Mouse (Mus musculus): ENCODE results near the gene Rps11. TPM values are rescaled to one million over a fixed set of nuclear protein-coding genes. Genes with fewer than 3 reads are reported as not detected.
"Not testable (repeated sequence)": the region's sequence is repeated elsewhere in the genome, so short reads cannot be mapped to it uniquely, and the experiment has no call there.

Gene Rps11
- polyA plus RNA-seq, 1 experiment = 221 TPM

DNA sequence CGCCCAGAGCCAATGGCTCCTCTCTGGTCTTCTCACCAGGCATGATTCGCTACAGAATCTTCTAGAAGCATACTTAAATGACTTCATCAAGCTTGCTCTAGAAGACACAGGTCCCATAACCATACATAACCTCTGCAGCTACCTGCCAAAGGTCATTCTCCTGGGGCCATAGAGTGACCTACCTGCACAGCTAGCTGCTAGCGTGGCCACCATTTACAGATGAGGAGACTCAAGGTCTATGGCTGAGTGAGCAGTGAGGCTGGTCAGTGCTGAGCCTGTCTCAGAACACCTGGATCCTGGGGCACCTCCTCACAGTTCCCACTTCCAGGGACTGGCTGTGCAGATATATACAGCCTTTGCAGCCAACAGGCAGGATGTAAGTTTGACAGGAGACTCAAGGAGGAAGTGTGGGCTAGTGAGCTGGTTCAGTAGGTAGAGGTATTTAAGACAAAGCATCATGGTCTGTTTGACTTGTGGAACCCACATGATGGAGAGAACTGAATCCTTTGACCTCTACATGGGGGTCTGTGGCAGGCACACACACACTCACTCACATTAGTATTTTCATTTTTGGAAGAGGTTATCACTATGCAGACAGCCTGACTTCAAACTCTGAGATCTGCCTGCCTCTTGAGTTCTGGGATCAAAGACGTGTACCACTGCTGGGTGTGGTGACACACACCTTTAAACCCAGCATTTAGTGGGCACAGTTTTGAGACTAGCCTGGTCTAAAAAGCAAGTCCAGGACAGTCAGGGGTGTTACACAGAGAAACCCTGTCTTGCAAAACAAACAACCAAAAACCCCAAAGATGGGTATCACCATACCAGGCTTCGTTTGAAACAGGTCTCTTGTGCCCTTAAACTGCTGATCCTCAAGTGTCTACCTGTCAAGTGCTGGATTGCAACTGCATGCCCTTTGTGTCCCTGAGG lies 4.2 kb downstream of the Rps11 start:
- TF ChIP-seq CTCF (IDR thresholded peaks at IDR 0.05; ENCODE audit: insufficient read depth, low read length) = no peak
- no peak for TF ChIP-seq POLR2A (IDR thresholded peaks at IDR 0.05; ENCODE audit: borderline replicate concordance, extremely low read depth, low read depth, low read length)
- no peak for DNase-seq
- no peak overlapping the region for H3K4me3 ChIP-seq (replicated peaks; ENCODE audit: extremely low read depth, low read depth, low read length)
- H3K4me1 ChIP-seq (ENCODE audit: control insufficient read depth, insufficient read depth, low read length) = peaks cover 8% of the 10 kb centered on the region; the same call in 1 of the 2 replicates
- WGBS = 75% methylated on average over 5 of the region's 5 CpGs

DNA sequence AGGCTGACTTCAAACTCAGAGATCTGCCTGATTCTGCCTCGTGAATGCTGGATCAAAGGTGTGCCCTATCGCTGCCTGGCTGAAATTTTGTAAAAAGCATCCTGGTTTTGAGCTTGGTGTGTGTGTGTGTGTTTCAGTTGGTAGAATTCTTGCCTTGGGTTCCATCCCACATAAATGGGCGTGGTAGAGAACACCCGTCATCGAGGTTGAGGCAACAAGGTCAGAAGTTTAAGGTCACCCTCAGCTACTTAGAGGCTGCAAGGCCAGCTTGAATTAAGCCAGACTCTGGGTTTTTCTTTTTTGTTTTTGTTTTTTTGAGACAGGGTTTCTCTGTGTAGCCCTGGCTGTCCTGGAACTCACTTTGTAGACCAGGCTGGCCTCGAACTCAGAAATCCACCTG lies 5.9 kb downstream of the Rps11 start:
- no peak overlapping the region for H3K4me3 ChIP-seq (replicated peaks; ENCODE audit: extremely low read depth, low read depth, low read length)
- 77% methylated on average over 6 of the region's 6 CpGs for WGBS
- no peak for TF ChIP-seq POLR2A (IDR thresholded peaks at IDR 0.05; ENCODE audit: borderline replicate concordance, extremely low read depth, low read depth, low read length)
- TF ChIP-seq CTCF (IDR thresholded peaks at IDR 0.05; ENCODE audit: insufficient read depth, low read length) = no peak

DNA sequence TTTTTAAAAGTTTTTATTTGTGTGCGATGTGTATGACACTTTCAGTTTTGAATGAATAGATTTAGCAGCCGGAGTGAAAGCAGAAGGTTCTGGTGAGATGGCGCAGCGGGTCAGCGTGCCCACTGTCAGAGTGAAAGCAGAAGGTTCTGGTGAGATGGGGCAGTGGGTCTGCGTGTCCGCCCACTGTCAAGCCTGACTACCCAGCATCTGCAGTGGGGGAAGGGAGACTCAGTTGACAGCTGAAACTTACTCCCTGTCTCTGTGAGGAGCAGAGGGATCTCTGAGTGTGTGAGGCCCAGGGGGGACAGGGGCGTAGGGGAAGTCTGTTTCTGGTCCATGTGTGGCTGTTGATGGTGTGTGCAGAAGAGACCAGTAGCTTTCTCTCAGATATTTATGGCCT lies 6.7 kb downstream of the Rps11 start:
- H3K4me3 ChIP-seq (replicated peaks; ENCODE audit: extremely low read depth, low read depth, low read length) = no peak overlapping the region
- 77% methylated on average over 8 of the region's 8 CpGs for WGBS
- DNase-seq = no peak
- no peak for TF ChIP-seq POLR2A (IDR thresholded peaks at IDR 0.05; ENCODE audit: borderline replicate concordance, extremely low read depth, low read depth, low read length)
- no peak for TF ChIP-seq CTCF (IDR thresholded peaks at IDR 0.05; ENCODE audit: insufficient read depth, low read length)
- peaks cover 6% of the 10 kb centered on the region; the same call in 1 of the 2 replicates for H3K4me1 ChIP-seq (ENCODE audit: control insufficient read depth, insufficient read depth, low read length)

More for the DNA sequence above, 5.9 kb downstream of the Rps11 start:
- H3K4me1 ChIP-seq (ENCODE audit: control insufficient read depth, insufficient read depth, low read length) = peaks cover 6% of the 10 kb centered on the region; the same call in 1 of the 2 replicates
- DNase-seq = no peak

DNA sequence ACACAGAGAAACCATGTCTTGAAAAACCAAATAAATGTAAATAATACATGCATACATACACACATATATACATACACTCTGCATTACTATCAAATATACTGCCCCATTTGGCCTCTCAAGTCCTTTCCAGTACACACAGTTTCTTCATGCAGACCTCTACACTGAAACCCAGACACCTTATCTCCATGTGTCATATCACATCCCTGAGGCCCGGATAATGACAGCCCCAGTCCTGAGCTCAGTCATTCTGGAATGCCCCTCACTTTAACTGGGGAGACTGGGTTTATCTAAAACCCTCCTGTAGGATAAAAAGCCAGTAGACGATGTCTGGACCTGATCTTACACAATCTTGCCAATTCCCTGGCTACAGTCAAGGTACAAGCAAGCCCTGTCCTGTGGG lies 10.8 kb downstream of the Rps11 start:
- no peak for DNase-seq
- Histone ChIP-seq H3K4me3 (replicated peaks; ENCODE audit: extremely low read depth, low read depth, low read length) (no peak overlapping the region), H3K4me1 (ENCODE audit: control insufficient read depth, insufficient read depth, low read length) (no peaks in the 10 kb centered on the region)
- WGBS = 80% methylated on average over 2 of the region's 2 CpGs
- no peak for TF ChIP-seq CTCF (IDR thresholded peaks at IDR 0.05; ENCODE audit: insufficient read depth, low read length)
- TF ChIP-seq POLR2A (IDR thresholded peaks at IDR 0.05; ENCODE audit: borderline replicate concordance, extremely low read depth, low read depth, low read length) = no peak

DNA sequence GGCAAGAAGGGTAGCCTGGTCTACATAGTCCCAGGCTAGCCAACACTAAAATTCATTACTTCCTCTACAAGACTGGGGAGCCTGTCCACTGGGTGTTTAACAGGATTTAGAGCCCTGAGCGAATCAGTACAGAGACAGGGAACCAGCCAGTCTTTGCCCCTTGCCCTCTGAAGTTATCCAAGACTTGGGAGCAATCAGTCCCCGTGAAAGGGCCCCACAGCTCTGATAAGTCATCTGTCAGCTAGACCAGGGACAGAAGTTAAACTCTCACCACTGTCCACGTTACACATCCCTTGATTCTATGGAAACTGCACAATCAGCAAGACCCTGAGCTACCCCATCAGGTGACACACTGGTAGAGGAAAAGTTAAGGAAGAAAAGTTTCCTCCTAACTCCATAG lies 11.7 kb downstream of the Rps11 start:
- no peak for DNase-seq
- Histone ChIP-seq H3K4me3 (replicated peaks; ENCODE audit: extremely low read depth, low read depth, low read length) (no peak overlapping the region), H3K4me1 (ENCODE audit: control insufficient read depth, insufficient read depth, low read length) (no peaks in the 10 kb centered on the region)
- 55% methylated on average over 3 of the region's 3 CpGs for WGBS
- TF ChIP-seq CTCF (IDR thresholded peaks at IDR 0.05; ENCODE audit: insufficient read depth, low read length) (no peak), POLR2A (IDR thresholded peaks at IDR 0.05; ENCODE audit: borderline replicate concordance, extremely low read depth, low read depth, low read length) (no peak)

DNA sequence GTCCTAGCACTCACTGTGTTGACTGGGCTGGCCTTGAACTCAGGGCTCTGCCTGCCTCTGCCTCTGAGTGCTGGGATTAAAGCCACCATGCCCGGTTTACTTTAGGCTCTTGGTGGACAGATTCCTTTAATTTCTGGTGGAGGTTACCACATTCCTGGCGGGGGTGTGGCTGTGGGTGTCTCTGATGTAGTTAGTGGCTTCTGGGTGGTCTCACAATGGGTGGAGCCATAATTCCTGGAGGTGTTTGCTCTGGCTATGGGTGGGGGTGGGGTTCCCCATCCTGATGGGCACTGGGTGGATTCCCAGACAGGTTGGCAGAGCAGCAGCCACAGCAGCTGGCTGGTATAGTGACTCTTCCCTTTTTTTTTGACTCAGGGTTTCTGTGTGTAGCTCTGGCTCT lies 12.3 kb downstream of the Rps11 start:
- no peak for DNase-seq
- WGBS = 40% methylated on average over 2 of the region's 2 CpGs
- Histone ChIP-seq H3K4me1 (ENCODE audit: control insufficient read depth, insufficient read depth, low read length) (no peaks in the 10 kb centered on the region), H3K4me3 (replicated peaks; ENCODE audit: extremely low read depth, low read depth, low read length) (no peak overlapping the region)
- TF ChIP-seq CTCF (IDR thresholded peaks at IDR 0.05; ENCODE audit: insufficient read depth, low read length) = no peak
- TF ChIP-seq POLR2A (IDR thresholded peaks at IDR 0.05; ENCODE audit: borderline replicate concordance, extremely low read depth, low read depth, low read length) = no peak

DNA sequence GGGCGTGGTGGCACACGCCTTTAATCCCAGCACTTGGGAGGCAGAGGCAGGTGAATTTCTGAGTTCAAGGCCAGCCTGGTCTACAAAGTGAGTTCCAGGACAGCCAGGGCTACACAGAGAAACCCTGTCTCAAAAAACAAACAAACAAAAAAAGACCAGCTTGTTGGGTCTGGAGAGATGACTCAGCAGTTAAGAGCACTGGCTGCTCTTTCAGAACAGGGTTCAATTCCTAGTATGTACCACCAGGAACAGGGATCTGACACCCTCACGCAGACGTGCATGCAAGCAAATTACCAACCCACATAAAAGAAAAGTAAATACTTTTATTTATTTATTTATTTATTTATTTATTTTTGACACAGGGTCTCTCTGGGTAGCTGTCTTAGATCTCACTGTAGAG lies 14.2 kb downstream of the Rps11 start:
- not testable (repeated sequence) for DNase-seq; H3K4me3 ChIP-seq (replicated peaks; ENCODE audit: extremely low read depth, low read depth, low read length); H3K4me1 ChIP-seq (ENCODE audit: control insufficient read depth, insufficient read depth, low read length)
- 83% methylated on average over 4 of the region's 4 CpGs for WGBS

DNA sequence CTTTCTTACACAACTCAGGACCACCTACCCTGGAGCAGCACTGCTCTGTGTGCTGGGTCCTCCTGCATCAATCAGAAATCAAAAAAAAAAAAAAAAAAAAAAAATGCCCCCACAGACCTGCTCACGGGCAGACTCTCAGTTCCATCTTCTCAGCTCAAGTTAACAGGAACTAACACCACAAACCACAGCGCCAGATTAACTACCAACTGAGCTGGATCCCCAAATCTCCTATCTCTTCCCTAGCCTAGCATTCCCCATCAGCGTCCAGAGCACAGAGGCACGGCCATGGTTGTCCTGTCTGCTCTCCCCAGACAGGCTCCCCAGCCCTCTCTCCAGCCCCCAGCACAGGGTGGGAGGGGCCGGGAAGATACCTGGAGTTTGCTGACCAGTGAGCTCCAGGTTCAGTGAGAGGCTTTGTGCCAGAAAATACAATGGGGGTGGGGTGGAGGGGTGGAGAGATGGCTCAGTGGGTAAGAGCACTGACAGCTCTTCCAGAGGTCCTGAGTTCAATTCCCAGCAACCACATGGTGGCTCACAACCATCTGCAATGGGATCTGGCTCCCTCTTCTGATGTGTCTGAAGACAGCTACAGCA lies 17.1 kb downstream of the Rps11 start:
- Histone ChIP-seq H3K4me3 (replicated peaks; ENCODE audit: extremely low read depth, low read depth, low read length) (no peak overlapping the region), H3K4me1 (ENCODE audit: control insufficient read depth, insufficient read depth, low read length) (peaks cover 7% of the 10 kb centered on the region)
- WGBS = 60% methylated on average over 5 of the region's 5 CpGs
- no peak for DNase-seq
- TF ChIP-seq CTCF (IDR thresholded peaks at IDR 0.05; ENCODE audit: insufficient read depth, low read length) (no peak), POLR2A (IDR thresholded peaks at IDR 0.05; ENCODE audit: borderline replicate concordance, extremely low read depth, low read depth, low read length) (no peak)

DNA sequence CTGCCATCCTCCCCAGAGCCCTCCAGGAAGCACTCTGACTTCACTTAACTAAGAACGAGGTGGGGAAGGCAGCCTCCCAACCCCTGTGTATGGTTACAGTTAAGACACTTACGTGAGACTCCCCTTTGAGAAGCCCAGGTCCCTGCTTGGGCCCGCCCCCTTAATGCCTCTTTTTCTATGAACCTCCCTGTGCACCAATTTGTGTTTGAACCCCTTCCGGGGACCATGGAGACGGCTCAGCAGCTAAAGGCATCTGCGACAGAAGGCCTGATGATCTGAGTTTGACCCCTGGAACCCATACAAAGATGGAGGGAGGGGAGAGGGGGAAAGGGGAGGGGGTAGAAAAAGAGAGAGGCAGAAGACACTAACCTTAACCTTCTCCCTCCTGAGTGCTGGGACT lies 17.8 kb downstream of the Rps11 start:
- Histone ChIP-seq H3K4me1 (ENCODE audit: control insufficient read depth, insufficient read depth, low read length) (peaks cover 7% of the 10 kb centered on the region), H3K4me3 (replicated peaks; ENCODE audit: extremely low read depth, low read depth, low read length) (no peak overlapping the region)
- no peak for DNase-seq
- 78% methylated on average over 6 of the region's 6 CpGs for WGBS
- TF ChIP-seq CTCF (IDR thresholded peaks at IDR 0.05; ENCODE audit: insufficient read depth, low read length) (no peak), POLR2A (IDR thresholded peaks at IDR 0.05; ENCODE audit: borderline replicate concordance, extremely low read depth, low read depth, low read length) (no peak)

DNA sequence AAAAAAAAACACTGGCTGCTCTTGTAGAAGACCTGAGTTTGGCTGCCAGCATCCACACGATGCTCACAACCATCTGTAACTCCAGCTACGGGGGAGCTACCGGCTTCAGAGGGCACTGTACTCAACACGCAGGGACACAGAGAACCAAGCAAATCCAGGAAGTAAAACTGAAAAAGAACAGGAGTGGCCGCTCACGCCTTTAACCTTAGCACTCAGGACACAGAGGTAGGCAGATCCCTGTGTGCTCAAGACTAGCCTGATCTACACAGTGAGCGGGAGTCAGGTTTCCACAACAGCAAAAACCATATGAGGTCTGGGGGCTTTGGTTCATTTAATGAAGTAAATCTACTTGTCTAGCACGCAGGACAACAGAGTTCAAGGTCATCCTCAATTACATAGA lies 18.7 kb downstream of the Rps11 start:
- TF ChIP-seq CTCF (IDR thresholded peaks at IDR 0.05; ENCODE audit: insufficient read depth, low read length) (no peak), POLR2A (IDR thresholded peaks at IDR 0.05; ENCODE audit: borderline replicate concordance, extremely low read depth, low read depth, low read length) (no peak)
- Histone ChIP-seq H3K4me3 (replicated peaks; ENCODE audit: extremely low read depth, low read depth, low read length) (no peak overlapping the region), H3K4me1 (ENCODE audit: control insufficient read depth, insufficient read depth, low read length) (peaks cover 7% of the 10 kb centered on the region)
- DNase-seq = no peak
- WGBS = 72% methylated on average over 8 of the region's 8 CpGs
